Comparison of ENCODE assay signal across 9 mouse cellular contexts in the genomic region with DNA sequence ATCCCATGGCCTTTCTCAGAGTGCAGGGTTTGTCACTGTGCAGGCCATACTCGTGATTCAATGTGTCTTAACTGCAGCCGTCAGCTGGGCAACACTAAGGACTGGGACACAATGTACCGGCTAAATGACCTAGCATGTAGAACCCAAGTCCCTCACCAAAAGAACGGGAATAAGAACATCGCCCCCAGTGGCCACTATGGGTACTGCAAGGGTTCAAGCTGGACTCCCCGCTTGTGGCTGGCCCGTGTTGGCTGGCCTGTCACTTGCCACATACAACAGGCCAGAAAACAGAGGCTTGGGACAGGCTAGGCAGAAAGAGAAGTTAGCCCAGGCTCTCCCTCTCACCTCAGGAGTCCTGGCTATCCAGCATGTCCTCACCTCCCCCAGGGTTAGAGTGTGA.
DNase-seq lines count a peak whose midpoint lies in the region; ATAC-seq and TF ChIP-seq lines count a peak whose summit lies in the region.
"Had no signal": no experiment of that assay in that cellular context is flagged by ENCODE, and none has a peak within 500 bp of the region (broad histone marks: within the 10 kb centered on the region; RNA-seq: fewer than 3 reads in every experiment).

No protein-coding gene starts in this region.

- H3K4me2 ChIP-seq in midbrain, embryonic 14.5 days (ENCODE audit: low read length) = no peak overlapping the region
- H3K4me2 ChIP-seq: liver, embryonic 15.5 days had no signal

- no peaks in the 10 kb centered on the region for H3K9me3 ChIP-seq in midbrain, embryonic 10.5 days (replicated peaks)
- no peaks in the 10 kb centered on the region for H3K9me3 ChIP-seq in midbrain, embryonic 14.5 days (ENCODE audit: control insufficient read depth, low read length)
- H3K9me3 ChIP-seq: liver, embryonic 15.5 days had no signal

- H3K27ac ChIP-seq in midbrain, embryonic 10.5 days (replicated peaks) = no peak overlapping the region
- no peak overlapping the region for H3K27ac ChIP-seq in midbrain, embryonic 14.5 days (replicated peaks; ENCODE audit: low read depth, low read length)
- H3K27ac ChIP-seq: liver, embryonic 15.5 days had no signal

- WGBS in midbrain, embryonic 10.5 days = 44% methylated on average over 7 of the region's 7 CpGs
- WGBS in midbrain, embryonic 14.5 days = 38% methylated on average over 7 of the region's 7 CpGs

- no peak overlapping the region for H3K4me3 ChIP-seq in midbrain, embryonic 10.5 days
- H3K4me3 ChIP-seq in midbrain, embryonic 14.5 days (replicated peaks; ENCODE audit: low read depth, low read length) = no peak overlapping the region
- H3K4me3 ChIP-seq: liver, embryonic 15.5 days had no signal

- TF ChIP-seq CTCF in brain, embryonic 14.5 days (IDR thresholded peaks at IDR 0.05; ENCODE audit: borderline replicate concordance, extremely low read depth, insufficient read depth, insufficient read length) = peak; percentile 87

- peaks cover 66% of the 10 kb centered on the region for H3K4me1 ChIP-seq in midbrain, embryonic 10.5 days
- H3K4me1 ChIP-seq in midbrain, embryonic 14.5 days (ENCODE audit: control insufficient read depth, insufficient read depth, low read length) = peaks cover 32% of the 10 kb centered on the region
- H3K4me1 ChIP-seq: liver, embryonic 15.5 days had no signal

- no peak overlapping the region for H3K9ac ChIP-seq in midbrain, embryonic 14.5 days (replicated peaks; ENCODE audit: low read length)
- H3K9ac ChIP-seq: liver, embryonic 15.5 days had no signal

- no peaks in the 10 kb centered on the region for H3K36me3 ChIP-seq in midbrain, embryonic 10.5 days
- H3K36me3 ChIP-seq in midbrain, embryonic 14.5 days (ENCODE audit: control insufficient read depth, insufficient read depth, low read length) = no peaks in the 10 kb centered on the region
- H3K36me3 ChIP-seq: liver, embryonic 15.5 days had no signal

- H3K27me3 ChIP-seq in midbrain, embryonic 10.5 days (ENCODE audit: low read depth, poor library complexity, severe bottlenecking) = peaks cover 43% of the 10 kb centered on the region
- no peaks in the 10 kb centered on the region for H3K27me3 ChIP-seq in midbrain, embryonic 14.5 days (ENCODE audit: control insufficient read depth, insufficient read depth, low read length)

- peak; percentile 64 for DNase-seq in cerebellum, adult 11 months
- peak; percentile 69 for DNase-seq in midbrain, embryonic 10.5 days (ENCODE audit: low spot score)
- DNase-seq in midbrain, embryonic 14.5 days = no peak
- no peak for DNase-seq in brain, embryonic 14.5 days (ENCODE audit: low read depth)
- peak; percentile 60 for DNase-seq in gastrocnemius, postnatal 10 days
- DNase-seq in lung, postnatal 4 days = peak; percentile 27 to 44
- DNase-seq in Muller cell, postnatal 12 days (ENCODE audit: inconsistent ontology term) = no peak

- no peak for TF ChIP-seq POLR2A in brain, embryonic 14.5 days (IDR thresholded peaks at IDR 0.05; ENCODE audit: borderline replicate concordance, extremely low read depth, insufficient read depth, insufficient read length, poor library complexity, severe bottlenecking)

- no peak for ATAC-seq in cerebellum, adult (ENCODE audit: insufficient number of reproducible peaks, low FRiP score, low TSS enrichment)
- ATAC-seq in midbrain, embryonic 14.5 days (ENCODE audit: low FRiP score, low TSS enrichment) = no peak

Comparison
In these comparisons a context has a peak if more than half of its experiments do, and no peak if none do; other contexts are left out.
1. DNase-seq: peak in cerebellum, adult 11 months (single experiment), midbrain, embryonic 10.5 days (single experiment), gastrocnemius, postnatal 10 days (single experiment) and lung, postnatal 4 days (2 of 2); none in midbrain, embryonic 14.5 days (single experiment), brain, embryonic 14.5 days (single experiment) and Muller cell, postnatal 12 days (single experiment).